Mouse (Mus musculus) kidney, adult 18-20 months (tissue): ENCODE data around the gene Nyap1.

ENCODE experiments used
- DNase-seq: peaks from one replicate; pipeline ENCODE4 v3.0.0; 2021

The Nyap1 gene

DNA sequence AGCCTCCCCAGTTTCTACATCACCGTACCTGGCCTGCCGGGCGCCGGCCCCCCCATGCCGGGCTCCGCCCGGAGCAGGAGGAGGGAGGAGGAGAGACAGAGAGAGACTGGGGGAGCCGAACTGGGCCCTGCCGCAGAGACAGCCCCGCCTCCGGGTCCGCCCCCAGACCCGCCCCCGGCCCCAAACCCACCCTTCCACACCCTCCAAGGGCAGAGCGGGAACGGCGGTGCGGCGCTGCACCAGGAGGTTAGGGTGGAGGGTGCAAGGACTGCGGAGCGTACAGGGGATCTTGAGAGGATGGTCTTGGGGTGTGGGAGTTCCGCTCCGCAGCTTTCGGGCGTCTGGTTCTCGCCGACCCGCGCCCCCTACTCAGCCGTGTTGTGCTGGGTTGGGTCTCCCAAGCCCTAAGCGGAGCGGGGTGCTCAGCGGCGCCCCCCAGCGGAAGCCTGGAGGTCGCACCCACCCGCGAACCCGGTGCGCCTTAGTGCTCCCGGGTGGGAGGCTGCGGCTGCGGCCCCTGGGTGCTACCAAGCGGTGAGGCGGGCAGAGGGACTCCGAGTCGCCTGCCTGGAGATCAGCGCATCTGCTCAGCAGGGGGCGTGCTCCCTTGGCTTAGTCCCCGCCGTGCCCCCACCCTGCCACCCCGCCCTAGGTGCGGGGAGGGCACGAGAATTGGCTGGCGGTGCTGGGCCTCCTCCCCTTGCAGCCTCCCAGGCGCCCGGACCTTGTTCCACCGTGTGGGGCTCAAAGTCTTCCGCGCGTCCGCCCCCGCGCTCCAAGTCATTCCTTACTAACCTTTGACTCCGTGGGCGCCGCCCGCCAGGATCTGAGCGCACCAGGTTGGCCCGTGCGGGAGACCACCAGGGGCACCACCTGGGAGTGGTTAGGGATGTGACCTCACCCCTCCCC lies at the start of gene Nyap1:
Nyap1 (minus strand) TSS at position 585 of the 909 bp plus-strand sequence.
- DNase-seq, result peak; percentile 86

DNA sequence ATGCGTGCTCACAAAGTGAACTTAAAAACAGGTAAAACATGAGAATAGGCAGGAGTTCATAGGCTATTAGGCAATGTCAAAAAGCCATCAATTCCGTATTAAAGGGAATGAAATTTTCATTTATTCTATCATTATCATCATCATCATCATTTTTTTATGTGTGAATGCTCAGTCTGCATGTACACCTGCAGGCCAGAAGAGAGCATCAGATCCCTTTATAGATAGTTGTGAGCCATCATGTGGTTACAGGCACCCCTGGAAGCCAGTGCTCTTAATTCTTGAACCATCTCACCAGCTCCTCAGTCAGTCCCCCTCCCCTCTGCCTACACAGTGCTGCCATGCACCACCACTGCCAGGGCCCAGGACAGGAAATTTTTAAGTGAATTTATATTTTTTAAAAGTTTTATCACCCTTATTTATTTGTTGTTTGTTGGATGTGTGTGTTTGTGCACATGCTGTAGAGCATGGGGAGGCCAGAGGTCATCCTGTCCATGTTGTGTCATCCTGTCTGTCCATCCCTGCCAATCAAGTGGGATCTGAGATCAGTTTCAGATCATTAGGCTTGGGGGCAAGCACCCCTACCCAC lies 47.6 kb upstream of the Nyap1 start:
- DNase-seq, result no peak

DNA sequence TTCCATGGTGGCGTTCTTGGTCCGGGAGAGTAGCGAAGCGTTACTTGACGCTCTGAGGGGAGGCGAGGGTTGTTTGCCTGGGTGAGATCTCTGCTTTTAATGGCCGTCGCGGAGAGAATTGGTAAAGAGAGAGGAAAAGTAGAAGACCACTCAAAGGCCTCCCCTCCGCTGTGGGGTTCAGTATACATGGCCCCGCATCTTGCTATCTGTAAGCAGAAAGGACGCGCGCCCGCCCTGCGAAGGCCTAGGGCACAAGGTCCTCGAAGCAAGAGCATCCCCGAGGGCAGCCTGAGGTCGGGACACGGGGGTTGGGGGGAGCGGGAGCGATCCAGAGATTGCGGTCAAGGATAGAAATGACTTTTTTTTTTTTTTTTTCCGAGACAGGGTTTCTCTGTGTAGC lies 46.8 kb upstream of the Nyap1 start:
- no peak for DNase-seq

DNA sequence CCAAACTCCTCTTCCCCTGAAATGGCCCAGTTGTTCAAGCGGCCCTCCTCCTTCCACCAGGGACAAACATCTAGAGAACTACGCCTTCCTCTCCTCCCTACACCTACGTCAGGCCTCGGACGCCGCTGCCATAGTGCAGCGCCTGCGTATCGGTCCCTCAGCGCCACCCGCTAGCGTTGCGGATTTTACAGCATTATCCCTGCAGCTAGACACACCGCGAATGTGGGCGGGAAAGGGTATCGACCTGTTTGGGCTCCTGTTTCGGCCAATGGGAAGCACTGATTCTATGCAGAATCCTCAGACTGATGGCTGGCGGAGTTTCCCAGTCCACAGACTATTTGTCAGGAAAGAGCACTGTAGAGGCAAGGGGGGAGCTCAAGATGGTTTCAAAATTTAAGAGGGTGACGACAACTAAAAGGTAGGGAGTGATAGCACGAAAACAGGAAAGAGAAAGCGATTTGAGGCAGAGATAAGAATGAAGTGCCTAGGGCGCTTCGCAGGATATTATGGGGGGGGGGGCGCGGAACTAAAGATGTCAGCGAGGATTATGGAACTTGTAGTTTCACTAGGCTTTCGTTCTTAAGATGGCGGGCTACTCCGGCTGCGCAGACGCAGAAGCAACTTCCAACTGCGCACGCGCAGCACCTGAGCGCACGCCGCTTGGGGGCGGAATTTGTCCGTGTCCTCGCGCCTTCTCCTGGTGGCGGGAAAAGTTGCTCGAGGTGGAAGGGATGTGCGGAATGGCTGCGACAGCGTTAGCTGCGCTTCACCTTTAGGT lies 45.9 kb upstream of the Nyap1 start, which contains the start of the genes Mepce and Zcwpw1:
Mepce (minus strand) TSS at position 505 of the 778 bp plus-strand sequence.
Zcwpw1 (plus strand) TSS at position 648 of the 778 bp plus-strand sequence.
- DNase-seq, result peak; percentile 96

DNA sequence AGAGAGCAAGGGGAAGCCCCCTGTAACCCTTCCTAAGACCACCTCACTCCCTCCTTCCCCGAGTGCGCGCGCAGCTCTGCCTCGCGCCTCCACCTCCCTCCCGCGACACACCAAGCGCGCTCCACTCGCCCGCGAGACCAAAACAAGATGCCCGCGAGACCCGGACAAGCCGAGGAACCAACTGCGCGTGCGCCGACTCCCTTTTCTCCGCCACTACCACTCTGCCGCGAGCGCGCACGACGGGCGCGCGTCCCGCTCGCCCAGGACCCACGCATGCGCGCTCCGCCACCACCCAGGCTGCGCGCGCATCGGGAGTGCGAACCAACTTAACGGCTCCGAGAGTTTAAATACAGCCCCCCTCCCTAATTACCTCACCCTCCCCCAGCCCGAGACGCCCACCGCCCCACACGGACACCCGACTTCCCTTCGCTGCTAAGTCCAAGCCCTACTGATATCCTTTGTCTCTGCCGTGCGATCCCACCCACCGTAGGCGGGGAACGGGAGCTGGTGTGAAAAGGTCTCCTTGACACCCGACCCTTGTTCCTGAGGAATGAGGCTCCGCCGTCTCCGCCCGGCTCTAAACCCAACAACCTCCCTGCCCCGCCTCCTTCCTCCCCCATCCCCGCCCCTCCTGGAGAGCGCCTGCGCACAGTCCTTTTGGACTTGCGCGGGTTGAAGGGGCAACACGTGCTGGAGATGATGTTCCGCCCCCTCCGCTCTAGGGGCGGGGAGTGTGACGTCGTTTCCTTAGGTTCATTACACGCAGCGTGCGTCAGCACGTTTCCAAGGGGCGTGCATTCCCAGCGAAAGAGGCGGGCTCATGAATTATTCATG lies 44.9 kb upstream of the Nyap1 start:
- DNase-seq, result peak; percentile 99

DNA sequence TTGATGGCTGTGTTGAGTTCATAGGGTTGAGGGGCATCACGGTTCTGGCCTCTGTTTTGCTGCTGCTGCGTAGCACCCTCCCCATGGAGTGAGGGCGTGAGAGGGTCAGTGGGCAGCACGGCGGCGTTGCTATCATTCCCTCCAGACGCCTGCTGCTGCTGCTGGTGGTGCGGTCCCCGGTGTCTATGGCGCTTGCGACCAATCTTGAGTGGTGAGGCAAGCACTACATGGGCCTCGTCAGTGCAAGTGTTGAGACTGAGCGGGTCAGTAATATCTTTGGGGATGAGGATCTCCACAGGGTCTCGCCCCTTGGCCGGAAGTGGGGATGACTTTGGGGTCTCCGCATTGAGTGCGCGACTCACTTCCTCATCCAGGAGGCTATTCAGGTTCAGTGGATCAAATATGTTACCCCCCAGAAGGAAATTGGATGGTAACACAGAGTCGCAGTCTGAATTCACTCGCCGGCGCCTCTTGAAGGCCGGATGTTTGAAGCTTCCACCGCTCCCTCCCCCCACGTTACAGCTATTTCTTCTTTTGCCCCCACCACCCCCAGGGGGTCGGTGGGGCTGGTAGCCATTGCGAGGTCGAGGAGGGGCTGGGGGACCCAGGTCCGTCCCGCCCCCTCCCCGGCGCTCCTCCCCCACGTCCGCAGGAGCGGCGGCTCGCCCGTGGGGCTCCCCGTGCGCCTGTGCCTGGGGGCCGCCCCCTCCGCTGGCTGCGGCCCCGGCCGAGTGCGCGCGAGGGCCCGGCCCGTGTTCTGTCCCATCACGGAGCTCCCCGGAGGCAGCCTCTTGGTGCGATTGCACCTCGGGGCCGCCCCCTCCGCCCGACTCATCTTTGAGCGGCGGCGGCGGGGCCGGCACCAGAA lies 44.0 kb upstream of the Nyap1 start:
- peak; percentile 41 for DNase-seq

DNA sequence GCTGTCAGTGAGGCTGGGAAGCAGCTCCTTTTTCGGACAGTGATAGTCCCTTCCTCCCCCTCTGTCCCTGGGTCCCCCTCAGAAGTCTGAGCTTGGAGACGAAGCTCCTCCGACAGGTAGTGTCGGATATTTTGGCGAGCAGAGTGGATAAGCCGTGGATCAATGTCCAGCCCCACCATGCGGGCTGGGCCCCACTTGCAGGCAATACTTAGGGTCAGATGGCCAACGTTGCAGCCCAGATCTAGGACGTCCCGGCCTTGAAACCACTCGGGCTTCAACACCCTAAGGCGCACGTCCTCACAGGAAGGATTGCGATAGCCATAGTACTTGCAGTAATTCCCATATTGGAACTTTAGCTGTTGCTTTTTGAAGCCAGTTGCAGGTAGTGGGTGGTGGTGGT lies 43.1 kb upstream of the Nyap1 start:
- no peak for DNase-seq

DNA sequence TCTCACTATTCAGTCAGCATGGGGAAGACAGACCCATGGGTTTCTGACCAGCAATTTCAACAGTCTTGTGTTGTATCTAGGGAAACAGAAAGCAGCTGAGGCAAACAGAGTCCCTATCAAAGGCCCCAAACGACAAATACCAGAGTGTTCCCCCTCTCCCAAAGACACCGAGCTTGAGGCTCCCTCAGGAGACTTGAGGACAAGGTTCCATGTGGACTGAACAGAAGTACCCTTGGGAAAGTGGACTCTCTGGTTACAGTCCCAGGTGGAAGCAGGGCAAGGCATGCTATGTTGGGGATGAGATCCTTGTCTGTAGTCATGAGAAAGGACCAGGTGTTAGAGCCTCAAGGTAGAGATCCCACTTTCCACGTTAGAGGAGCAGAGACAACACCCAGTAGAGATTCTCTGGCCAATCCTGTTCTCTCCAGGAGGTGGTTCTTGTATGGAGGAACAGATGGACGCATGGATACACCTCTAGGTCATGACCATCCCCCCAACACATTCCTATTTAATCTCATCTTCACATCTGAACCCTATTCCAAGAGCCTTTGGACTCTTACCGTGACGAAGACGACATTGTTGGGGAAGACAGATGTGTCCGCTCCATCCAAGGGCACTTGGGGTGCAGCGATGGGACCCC lies 42.6 kb upstream of the Nyap1 start:
- DNase-seq, result no peak

DNA sequence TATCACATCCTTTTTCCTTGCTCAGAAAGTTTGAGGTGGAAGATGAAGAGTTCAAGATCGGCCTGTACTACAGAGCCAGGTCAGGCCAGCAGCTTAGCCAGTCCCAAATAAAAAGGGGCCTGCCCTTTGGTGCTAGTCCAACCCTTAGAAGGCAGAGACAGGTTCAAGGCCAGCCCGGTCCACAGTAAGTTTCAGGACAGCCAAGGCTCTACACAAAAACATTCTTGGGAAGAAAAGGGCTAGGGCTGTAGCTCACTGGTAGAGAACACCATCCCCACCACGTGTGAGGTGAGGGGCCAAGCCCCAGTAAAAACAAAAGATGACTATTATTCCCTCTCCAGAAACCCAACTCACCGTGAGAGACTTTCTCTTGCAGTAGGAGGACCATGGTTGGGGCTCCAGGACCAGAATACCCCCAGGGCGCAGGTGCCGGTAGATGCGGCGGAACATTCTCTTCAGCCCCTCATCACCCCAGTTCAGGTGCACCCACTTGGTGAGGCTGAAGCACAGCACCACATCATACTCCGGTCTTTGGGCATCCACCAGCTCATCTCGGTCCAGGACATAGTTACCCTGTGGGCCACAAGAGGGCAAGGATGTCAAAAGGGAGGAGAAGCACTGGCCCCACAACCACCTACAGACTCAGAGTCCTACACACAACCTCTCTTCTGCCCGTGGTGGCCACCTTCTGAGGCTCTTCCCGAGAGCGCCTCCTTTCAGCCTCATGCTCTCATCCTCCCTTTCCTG lies 41.5 kb upstream of the Nyap1 start:
- DNase-seq, result no peak

DNA sequence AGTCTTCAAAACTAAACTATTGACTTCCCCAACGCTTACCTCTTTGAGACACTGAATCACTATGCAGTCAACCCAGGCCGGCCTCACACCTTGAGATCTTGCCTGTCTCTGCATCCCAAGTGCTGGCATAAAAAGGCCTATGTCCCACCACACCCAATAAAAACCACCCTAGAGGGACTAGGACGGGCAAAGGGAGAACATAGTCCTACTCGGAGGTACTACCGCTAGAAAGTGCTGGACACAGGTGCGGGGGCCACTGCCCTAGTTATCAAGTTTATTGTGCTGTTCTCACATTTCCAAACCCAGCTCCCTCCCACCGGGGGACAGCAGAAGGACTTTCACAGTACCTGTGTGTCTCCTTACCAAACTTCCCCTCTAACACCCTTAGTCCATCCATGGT lies 40.3 kb upstream of the Nyap1 start:
- no peak for DNase-seq

DNA sequence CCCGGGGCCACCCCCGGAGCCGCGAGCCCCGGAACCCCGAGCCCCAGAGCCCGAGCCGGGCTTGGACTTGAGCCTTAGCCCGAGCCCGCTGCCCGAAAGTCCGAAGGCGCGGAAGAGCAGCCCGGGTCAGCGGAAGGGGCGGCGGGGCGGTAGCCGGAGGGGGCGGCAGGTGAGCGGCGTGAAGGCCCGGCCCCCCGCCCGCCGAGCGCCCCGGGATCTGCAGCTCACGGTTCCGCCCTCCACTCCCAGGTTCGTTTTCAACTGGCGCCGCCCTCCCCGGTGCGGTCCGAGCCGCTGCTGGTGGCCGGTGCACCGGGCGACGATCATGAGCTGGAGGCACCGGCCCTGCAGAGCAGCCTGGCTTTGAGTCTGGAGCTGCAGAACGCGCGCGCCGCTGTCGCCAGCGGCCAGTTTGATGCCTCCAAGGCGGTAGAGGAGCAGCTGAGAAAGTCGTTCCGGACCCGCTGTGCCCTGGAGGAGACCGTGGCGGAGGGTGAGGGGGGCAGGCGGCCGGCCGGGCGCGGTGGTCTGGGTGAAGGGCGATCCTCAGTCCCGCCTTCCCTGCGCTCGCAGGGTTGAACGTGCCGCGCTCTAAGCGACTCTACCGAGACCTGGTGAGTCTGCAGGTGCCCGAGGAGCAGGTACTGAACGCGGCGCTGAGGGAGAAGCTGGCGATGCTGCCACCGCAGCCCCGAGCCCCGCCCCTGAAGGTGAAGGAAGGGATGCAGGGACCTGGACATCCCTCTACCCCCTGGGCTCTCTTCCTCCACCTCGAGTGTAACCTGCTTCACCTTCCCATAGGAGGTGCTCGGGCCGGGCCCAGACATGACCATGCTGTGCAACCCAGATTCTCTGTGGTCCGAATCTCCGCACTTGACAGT lies 37.9 kb upstream of the Nyap1 start:
- no peak for DNase-seq

DNA sequence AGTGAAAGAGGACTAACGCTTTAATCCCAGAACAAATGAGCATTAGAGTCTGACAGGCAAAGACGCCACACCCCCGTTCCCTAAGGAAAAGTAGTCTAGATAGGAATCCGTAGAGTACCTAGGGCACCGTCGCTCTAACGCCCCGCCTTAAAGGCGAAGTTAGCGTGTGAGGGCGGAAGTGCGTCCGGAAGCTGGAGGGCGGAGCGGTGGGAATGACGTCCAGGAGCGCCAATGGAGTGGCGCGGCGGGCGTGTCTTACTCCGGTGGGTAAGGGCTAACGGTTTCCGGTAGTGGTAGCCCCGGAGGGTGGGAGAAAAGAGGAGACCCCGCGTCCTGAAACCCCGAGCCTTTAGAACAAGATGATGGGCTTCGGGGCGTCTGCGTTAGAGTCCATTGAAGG lies 37.2 kb upstream of the Nyap1 start, which contains the start of gene Ppp1r35:
Ppp1r35 (plus strand) TSS at position 215 of the 400 bp plus-strand sequence.
- DNase-seq, result peak; percentile 99

DNA sequence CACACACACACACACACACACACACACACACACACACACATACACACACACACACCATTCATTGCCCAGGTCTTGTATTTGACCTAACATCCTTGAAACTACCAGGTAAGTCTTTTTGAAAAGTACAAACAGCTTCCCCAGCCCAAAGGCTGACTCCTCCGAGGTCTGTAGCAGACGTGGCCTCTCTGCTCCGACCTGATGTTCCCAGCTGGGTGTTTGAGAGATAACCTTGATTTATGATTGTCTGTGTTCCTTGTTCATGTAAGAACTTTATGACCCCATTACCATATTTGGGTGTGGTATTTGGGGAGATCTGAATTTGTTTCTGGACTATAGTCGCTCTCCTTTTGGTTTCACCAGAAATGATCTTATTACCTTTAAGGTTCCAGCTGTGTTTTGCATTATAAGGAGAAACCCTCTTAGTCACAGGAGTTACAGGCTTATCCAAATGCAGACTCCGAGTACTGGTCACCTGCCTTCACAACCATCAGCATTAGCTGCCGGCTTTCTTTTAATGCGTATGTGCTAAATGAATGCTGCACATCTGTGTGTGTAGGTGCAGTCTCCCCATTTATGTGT lies 35.9 kb upstream of the Nyap1 start:
- DNase-seq, result no peak

DNA sequence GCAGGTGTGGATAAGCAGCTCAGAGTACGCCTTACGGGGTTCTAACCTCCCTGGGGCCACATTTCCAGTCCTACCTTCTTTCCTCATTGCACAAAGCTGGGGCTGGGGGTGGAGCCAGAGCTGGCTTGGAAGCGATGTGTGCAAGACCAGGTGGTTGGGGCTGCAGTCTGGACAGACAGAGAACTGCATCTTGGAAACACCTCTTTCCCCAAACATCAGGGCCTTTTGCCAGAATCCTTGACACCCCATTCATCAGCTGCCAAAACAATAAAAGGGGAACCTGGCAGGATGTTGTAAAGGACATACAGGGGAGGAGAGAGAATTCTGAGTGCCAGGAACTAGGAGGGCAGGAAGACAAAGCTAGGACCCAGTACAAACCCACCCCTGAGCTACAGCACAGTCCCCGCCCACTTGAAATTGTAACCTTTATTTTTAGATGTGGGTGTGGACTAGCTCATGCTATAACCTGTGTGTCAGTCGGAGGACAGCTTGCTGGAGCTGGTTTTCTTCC lies 35.1 kb upstream of the Nyap1 start:
- DNase-seq, result peak; percentile 43

DNA sequence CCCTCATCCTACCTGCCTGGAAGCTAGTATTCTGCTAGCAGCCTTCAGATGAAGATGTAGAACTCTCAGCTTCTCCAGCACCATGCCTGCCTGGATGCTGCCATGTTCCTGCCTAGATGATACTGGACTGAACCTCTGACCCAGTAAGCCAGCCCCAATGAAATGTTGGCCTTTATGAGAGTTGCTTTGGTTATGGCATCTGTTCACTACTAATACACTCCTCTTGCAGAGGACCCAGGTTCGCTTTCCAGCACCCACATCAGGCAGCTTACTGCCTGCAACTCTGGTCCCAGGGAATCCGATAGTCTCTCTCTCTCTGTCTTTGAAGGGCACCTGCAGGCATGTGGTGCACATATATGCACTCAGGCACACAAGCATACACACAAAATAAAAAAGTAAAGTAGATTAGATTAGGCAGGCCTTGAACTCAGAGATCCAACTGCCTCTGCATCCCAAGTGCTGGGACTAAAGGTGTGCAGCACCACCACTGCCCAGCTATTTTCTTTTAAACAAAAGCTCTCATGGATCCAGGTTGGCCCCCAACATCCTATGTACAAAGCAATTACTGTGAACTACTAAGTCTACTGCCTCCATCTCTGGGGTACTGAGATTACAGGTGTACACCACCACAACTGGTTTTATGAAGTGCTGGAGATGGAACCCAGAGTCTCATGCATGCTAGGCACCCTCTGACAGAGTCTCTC lies 34.3 kb upstream of the Nyap1 start:
- DNase-seq, result no peak

DNA sequence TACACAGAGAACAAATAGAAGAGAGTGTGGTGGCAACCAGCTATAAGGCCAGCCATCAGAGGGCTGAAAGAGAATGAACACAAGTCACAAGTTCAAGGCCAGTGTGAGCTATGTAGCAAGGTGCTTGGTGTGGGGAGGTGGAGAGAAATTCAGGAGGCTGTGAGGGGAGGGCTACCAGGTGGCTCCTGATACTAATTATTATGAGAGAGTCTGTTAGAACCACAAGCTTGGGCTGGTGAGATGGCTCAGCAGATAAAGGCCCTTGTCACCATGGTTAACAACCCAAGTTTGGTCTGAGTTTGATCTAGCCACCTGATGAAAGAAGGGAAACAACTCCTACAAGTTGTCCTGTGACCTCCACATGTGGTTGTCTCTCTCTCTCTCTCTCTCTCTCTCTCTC lies 31.3 kb upstream of the Nyap1 start:
- DNase-seq, result no peak

DNA sequence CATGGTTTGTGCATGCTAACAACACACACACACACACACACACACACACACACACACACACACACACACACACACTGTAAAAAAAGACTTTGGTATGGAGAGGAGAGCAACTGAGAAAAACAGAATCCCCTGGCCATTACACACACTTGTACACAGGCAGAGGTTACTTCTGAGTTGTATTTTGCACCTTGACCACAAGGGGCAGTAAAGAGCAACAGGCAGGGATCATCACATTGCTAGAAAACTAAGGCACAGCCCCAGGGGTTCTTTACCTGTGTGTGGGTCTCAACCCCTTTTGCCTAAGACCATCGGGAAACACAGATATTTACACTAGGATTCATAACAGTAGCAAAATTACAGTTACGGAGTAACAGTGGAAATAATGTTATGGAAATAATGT lies 29.3 kb upstream of the Nyap1 start:
- DNase-seq, result peak; percentile 23

DNA sequence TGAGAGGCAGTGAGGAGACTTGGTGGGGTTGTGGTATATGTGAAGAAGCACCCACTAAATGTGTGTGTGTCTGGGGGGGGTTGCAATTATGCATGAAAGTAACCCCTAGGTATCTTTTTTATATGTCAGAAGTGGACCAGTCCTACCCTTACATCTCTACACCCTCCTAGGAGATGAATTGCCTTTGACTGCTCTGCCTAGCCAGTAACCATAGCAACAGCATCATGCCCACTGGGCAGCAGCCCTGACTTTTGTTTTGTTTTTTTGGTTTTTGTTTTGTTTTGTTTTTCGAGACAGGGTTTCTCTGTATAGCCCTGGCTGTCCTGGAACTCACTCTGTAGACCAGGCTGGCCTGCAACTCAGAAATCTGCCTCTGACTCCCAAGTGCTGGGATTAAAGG lies 27.1 kb upstream of the Nyap1 start:
- no peak for DNase-seq
